Mouse (Mus musculus): ENCODE data around the gene Aldh8a1. TPM values are rescaled to one million over a fixed set of nuclear protein-coding genes. Genes with fewer than 3 reads are reported as not detected.

The Aldh8a1 gene
- polyA plus RNA-seq, 1 experiment from 2014 or later = not detected

- H3K9me3 ChIP-seq = no peaks in the 10 kb centered on the region
- 55% methylated on average over 4 of the region's 4 CpGs for WGBS
- H3K4me1 ChIP-seq = no peaks in the 10 kb centered on the region
- H3K4me3 ChIP-seq = no peak overlapping the region
- no peaks in the 10 kb centered on the region for H3K36me3 ChIP-seq
- no peak overlapping the region for H3K9ac ChIP-seq
- H3K27ac ChIP-seq = no peak overlapping the region
- no peaks in the 10 kb centered on the region for H3K27me3 ChIP-seq
- no peak for ATAC-seq (ENCODE audit: insufficient number of reproducible peaks, low FRiP score, low TSS enrichment, low read depth)
- no peak overlapping the region for H3K4me2 ChIP-seq
These were observed 24.2 kb downstream of the Aldh8a1 start for GRCm38 (mm10) chr10:21401259-21401658.

- WGBS = 85% methylated on average over 4 of the region's 4 CpGs
- Histone ChIP-seq H3K4me3 (no peak overlapping the region), H3K27me3 (no peaks in the 10 kb centered on the region), H3K27ac (no peak overlapping the region), H3K9me3 (no peaks in the 10 kb centered on the region), H3K9ac (no peak overlapping the region), H3K36me3 (no peaks in the 10 kb centered on the region), H3K4me1 (no peaks in the 10 kb centered on the region), H3K4me2 (no peak overlapping the region)
- ATAC-seq (ENCODE audit: insufficient number of reproducible peaks, low FRiP score, low TSS enrichment, low read depth) = no peak
These were observed 27.7 kb downstream of the Aldh8a1 start for GRCm38 (mm10) chr10:21404822-21405221.

- Histone ChIP-seq H3K9ac (no peak overlapping the region), H3K4me1 (no peaks in the 10 kb centered on the region), H3K27ac (no peak overlapping the region), H3K36me3 (no peaks in the 10 kb centered on the region), H3K27me3 (no peaks in the 10 kb centered on the region), H3K4me3 (no peak overlapping the region), H3K9me3 (no peaks in the 10 kb centered on the region), H3K4me2 (no peak overlapping the region)
- ATAC-seq (ENCODE audit: insufficient number of reproducible peaks, low FRiP score, low TSS enrichment, low read depth) = no peak
- WGBS = 68% methylated on average over 11 of the region's 11 CpGs
These were observed 28.8 kb downstream of the Aldh8a1 start for GRCm38 (mm10) chr10:21405707-21406534.

- Histone ChIP-seq H3K27me3 (no peaks in the 10 kb centered on the region), H3K4me3 (no peak overlapping the region), H3K4me2 (no peak overlapping the region), H3K27ac (no peak overlapping the region), H3K36me3 (no peaks in the 10 kb centered on the region), H3K9ac (no peak overlapping the region), H3K4me1 (no peaks in the 10 kb centered on the region), H3K9me3 (no peaks in the 10 kb centered on the region)
- 69% methylated on average over 5 of the region's 5 CpGs for WGBS
- no peak for ATAC-seq (ENCODE audit: insufficient number of reproducible peaks, low FRiP score, low TSS enrichment, low read depth)
These were observed 33.6 kb downstream of the Aldh8a1 start for GRCm38 (mm10) chr10:21410711-21411110.

GRCm38 (mm10) chr10:21411621-21412205 is 34.6 kb downstream of the Aldh8a1 start:
- 70% methylated on average over 6 of the region's 6 CpGs for WGBS

GRCm38 (mm10) chr10:21415031-21415430 is 37.9 kb downstream of the Aldh8a1 start:
- Histone ChIP-seq H3K4me1 (no peaks in the 10 kb centered on the region), H3K4me3 (no peak overlapping the region), H3K27me3 (no peaks in the 10 kb centered on the region), H3K36me3 (no peaks in the 10 kb centered on the region), H3K4me2 (no peak overlapping the region), H3K9me3 (no peaks in the 10 kb centered on the region), H3K27ac (no peak overlapping the region), H3K9ac (no peak overlapping the region)
- ATAC-seq (ENCODE audit: insufficient number of reproducible peaks, low FRiP score, low TSS enrichment, low read depth) = no peak
- WGBS = 73% methylated on average over 4 of the region's 4 CpGs

More at GRCm38 (mm10) chr10:21411621-21412205, 34.6 kb downstream of the Aldh8a1 start:
- Histone ChIP-seq H3K27ac (no peak overlapping the region), H3K4me2 (no peak overlapping the region), H3K27me3 (no peaks in the 10 kb centered on the region), H3K9ac (no peak overlapping the region), H3K36me3 (no peaks in the 10 kb centered on the region), H3K4me3 (no peak overlapping the region), H3K4me1 (no peaks in the 10 kb centered on the region), H3K9me3 (no peaks in the 10 kb centered on the region)
- no peak for ATAC-seq (ENCODE audit: insufficient number of reproducible peaks, low FRiP score, low TSS enrichment, low read depth)

GRCm38 (mm10) chr10:21416184-21416583 is 39.1 kb downstream of the Aldh8a1 start:
- Histone ChIP-seq H3K9me3 (no peaks in the 10 kb centered on the region), H3K36me3 (no peaks in the 10 kb centered on the region), H3K9ac (no peak overlapping the region), H3K4me1 (no peaks in the 10 kb centered on the region), H3K4me3 (no peak overlapping the region), H3K4me2 (no peak overlapping the region), H3K27ac (no peak overlapping the region), H3K27me3 (no peaks in the 10 kb centered on the region)
- 87% methylated on average over 5 of the region's 5 CpGs for WGBS
- no peak for ATAC-seq (ENCODE audit: insufficient number of reproducible peaks, low FRiP score, low TSS enrichment, low read depth)

- H3K9me3 ChIP-seq = no peaks in the 10 kb centered on the region
- H3K36me3 ChIP-seq = no peaks in the 10 kb centered on the region
- WGBS = 83% methylated on average over 14 of the region's 14 CpGs
- H3K27ac ChIP-seq = no peak overlapping the region
- no peaks in the 10 kb centered on the region for H3K27me3 ChIP-seq
- no peak overlapping the region for H3K9ac ChIP-seq
- ATAC-seq (ENCODE audit: insufficient number of reproducible peaks, low FRiP score, low TSS enrichment, low read depth) = no peak
- no peak overlapping the region for H3K4me2 ChIP-seq
- no peak overlapping the region for H3K4me3 ChIP-seq
- H3K4me1 ChIP-seq = no peaks in the 10 kb centered on the region
These were observed 42.1 kb downstream of the Aldh8a1 start for GRCm38 (mm10) chr10:21419188-21419587.

GRCm38 (mm10) chr10:21420457-21421424 is 43.6 kb downstream of the Aldh8a1 start:
- H3K9me3 ChIP-seq = no peaks in the 10 kb centered on the region
- no peak overlapping the region for H3K9ac ChIP-seq
- no peaks in the 10 kb centered on the region for H3K4me1 ChIP-seq
- H3K4me3 ChIP-seq = no peak overlapping the region
- ATAC-seq (ENCODE audit: insufficient number of reproducible peaks, low FRiP score, low TSS enrichment, low read depth) = no peak
- no peaks in the 10 kb centered on the region for H3K36me3 ChIP-seq
- no peak overlapping the region for H3K4me2 ChIP-seq
- no peak overlapping the region for H3K27ac ChIP-seq
- H3K27me3 ChIP-seq = no peaks in the 10 kb centered on the region
- WGBS = 72% methylated on average over 23 of the region's 24 CpGs

GRCm38 (mm10) chr10:21426515-21426914 is 49.4 kb downstream of the Aldh8a1 start:
- no peak for ATAC-seq (ENCODE audit: insufficient number of reproducible peaks, low FRiP score, low TSS enrichment, low read depth)
- Histone ChIP-seq H3K4me3 (no peak overlapping the region), H3K4me2 (no peak overlapping the region), H3K4me1 (no peaks in the 10 kb centered on the region), H3K27ac (no peak overlapping the region), H3K27me3 (no peaks in the 10 kb centered on the region), H3K9me3 (no peaks in the 10 kb centered on the region), H3K36me3 (no peaks in the 10 kb centered on the region), H3K9ac (no peak overlapping the region)
- WGBS = 61% methylated on average over 3 of the region's 3 CpGs

- ATAC-seq (ENCODE audit: insufficient number of reproducible peaks, low FRiP score, low TSS enrichment, low read depth) = no peak
These were observed 50.9 kb downstream of the Aldh8a1 start for GRCm38 (mm10) chr10:21427996-21428395.

More at GRCm38 (mm10) chr10:21427996-21428395, 50.9 kb downstream of the Aldh8a1 start:
- Histone ChIP-seq H3K4me3 (no peak overlapping the region), H3K4me2 (no peak overlapping the region), H3K9me3 (no peaks in the 10 kb centered on the region), H3K27me3 (no peaks in the 10 kb centered on the region), H3K9ac (no peak overlapping the region), H3K36me3 (no peaks in the 10 kb centered on the region), H3K27ac (no peak overlapping the region), H3K4me1 (no peaks in the 10 kb centered on the region)
- 60% methylated on average over 6 of the region's 6 CpGs for WGBS
